In genomic region chr9:55789442-55789841, GRCm38 (mm10) we compare ENCODE assay signal across 24 mouse cellular contexts.
DNase-seq lines count a peak whose midpoint lies in the region; ATAC-seq and TF ChIP-seq lines count a peak whose summit lies in the region.
"Had no signal": no experiment of that assay in that cellular context is flagged by ENCODE, and none has a peak within 500 bp of the region (broad histone marks: within the 10 kb centered on the region; RNA-seq: fewer than 3 reads in every experiment).

No protein-coding gene starts in this region.

- H3K9me3 ChIP-seq in ES-Bruce4 (replicated peaks; ENCODE audit: control insufficient read depth, insufficient read depth, low read length, poor library complexity, severe bottlenecking) (no peaks in the 10 kb centered on the region; the same call in 1 of the 2 replicates), ES-E14 (ENCODE audit: control insufficient read depth, insufficient read depth, low read depth, low read length) (no peaks in the 10 kb centered on the region)
- H3K9me3 ChIP-seq in midbrain, embryonic 14.5 days (ENCODE audit: control insufficient read depth, low read length), result no peaks in the 10 kb centered on the region
- H3K9me3 ChIP-seq in heart, embryonic 10.5 days, result no peaks in the 10 kb centered on the region
- H3K9me3 ChIP-seq: embryonic facial prominence, embryonic 13.5 days; embryonic facial prominence, embryonic 15.5 days; forebrain, embryonic 10.5 days; forebrain, embryonic 12.5 days had no signal

- ATAC-seq in midbrain, embryonic 14.5 days (ENCODE audit: low FRiP score, low TSS enrichment), result no peak
- ATAC-seq: forebrain, embryonic 14.5 days; forebrain, embryonic 16.5 days; Patski had no signal

- H3K4me1 ChIP-seq in ES-Bruce4 (ENCODE audit: control insufficient read depth, insufficient read depth, low read length), result peaks cover 3% of the 10 kb centered on the region
- peaks cover 0 to 2% of the 10 kb centered on the region in 2 experiments; a peak in 1 of 4 replicates for H3K4me1 ChIP-seq in ES-E14 (ENCODE audit: control insufficient read depth in 2 of 2, insufficient read depth in 2 of 2, low read length in 2 of 2, poor library complexity in 1 of 2)
- H3K4me1 ChIP-seq in cerebellum, adult 2 months (ENCODE audit: control insufficient read depth, insufficient read depth, low read length), result no peaks in the 10 kb centered on the region
- no peaks in the 10 kb centered on the region for H3K4me1 ChIP-seq in midbrain, embryonic 14.5 days (ENCODE audit: control insufficient read depth, insufficient read depth, low read length)
- H3K4me1 ChIP-seq in heart, embryonic 10.5 days, result no peaks in the 10 kb centered on the region
- H3K4me1 ChIP-seq: embryonic facial prominence, embryonic 13.5 days; embryonic facial prominence, embryonic 15.5 days; forebrain, embryonic 12.5 days had no signal

- peak; percentile 84 for TF ChIP-seq EP300 in ES-Bruce4 (IDR thresholded peaks at IDR 0.05; ENCODE audit: insufficient read depth, low read depth, low read length)

- H3K27ac ChIP-seq in ES-Bruce4 (ENCODE audit: insufficient read depth, low read length) (peak overlapping the region; percentile 2), ES-E14 (ENCODE audit: insufficient read depth, low read depth, low read length, poor library complexity, severe bottlenecking) (peak overlapping the region; percentile 79; the same call in 1 of the 2 replicates)
- no peak overlapping the region for H3K27ac ChIP-seq in cerebellum, adult 2 months (ENCODE audit: insufficient read depth, low read length)
- no peak overlapping the region for H3K27ac ChIP-seq in midbrain, embryonic 14.5 days (replicated peaks; ENCODE audit: low read depth, low read length)
- H3K27ac ChIP-seq in heart, embryonic 10.5 days, result no peak overlapping the region
- H3K27ac ChIP-seq: embryonic facial prominence, embryonic 13.5 days; embryonic facial prominence, embryonic 15.5 days; forebrain, embryonic 10.5 days; forebrain, embryonic 12.5 days had no signal

- H3K9ac ChIP-seq in ES-Bruce4 (ENCODE audit: low read depth, poor library complexity, severe bottlenecking) (no peak overlapping the region), ES-E14 (ENCODE audit: insufficient read depth, low read depth, low read length, poor library complexity, severe bottlenecking) (no peak overlapping the region)
- H3K9ac ChIP-seq in midbrain, embryonic 14.5 days (replicated peaks; ENCODE audit: low read length), result no peak overlapping the region
- H3K9ac ChIP-seq: embryonic facial prominence, embryonic 13.5 days; embryonic facial prominence, embryonic 15.5 days; forebrain, embryonic 12.5 days had no signal

- DNase-seq in ES-E14 (ENCODE audit: low read depth, low spot score) (peak; percentile 7), R1 (ENCODE audit: low read depth, low spot score) (peak; percentile 72), ZHBTc4 (ENCODE audit: low read depth, low spot score) (peak; percentile 76)
- DNase-seq in kidney, adult 9 months, result no peak
- DNase-seq in cerebellum, adult 2 months, result no peak
- no peak for DNase-seq in midbrain, embryonic 14.5 days
- no peak for DNase-seq in heart, embryonic 10.5 days (ENCODE audit: low spot score)
- DNase-seq: adrenal gland, adult 2 months; adrenal gland, postnatal 10 days; adrenal gland, postnatal 25 days; cerebellum, adult 11 months; cerebellum, adult 18-20 months; cerebellum, adult 9-10 months; cerebellum, postnatal 10 days; cerebellum, postnatal 25 days had no signal

- no peak for TF ChIP-seq CTCF in ES-Bruce4 (IDR thresholded peaks at IDR 0.05; ENCODE audit: low read depth, low read length)
- no peak for TF ChIP-seq CTCF in cerebellum, adult 2 months (IDR thresholded peaks at IDR 0.05; ENCODE audit: borderline replicate concordance, insufficient read depth, low read depth, low read length)

- in situ Hi-C loops in ES-E14 (cut with MboI; ENCODE audit: low sequenced_read_pairs in 2 of 2, unreplicated experiment in 2 of 2), result no loop called here

- no peaks in the 10 kb centered on the region for H3K36me3 ChIP-seq in ES-Bruce4 (ENCODE audit: control insufficient read depth, insufficient read depth, low read length, poor library complexity, severe bottlenecking)
- no peaks in the 10 kb centered on the region for H3K36me3 ChIP-seq in ES-E14 (ENCODE audit: control insufficient read depth, insufficient read depth, low read length, poor library complexity, severe bottlenecking)
- H3K36me3 ChIP-seq in midbrain, embryonic 14.5 days (ENCODE audit: control insufficient read depth, insufficient read depth, low read length), result no peaks in the 10 kb centered on the region
- H3K36me3 ChIP-seq in heart, embryonic 10.5 days, result no peaks in the 10 kb centered on the region
- H3K36me3 ChIP-seq: embryonic facial prominence, embryonic 13.5 days; embryonic facial prominence, embryonic 15.5 days; forebrain, embryonic 10.5 days; forebrain, embryonic 12.5 days had no signal

- no peak for TF ChIP-seq POLR2A in ES-Bruce4 (IDR thresholded peaks at IDR 0.05; ENCODE audit: insufficient read depth, low read length)
- TF ChIP-seq POLR2A in cerebellum, adult 2 months (IDR thresholded peaks at IDR 0.05; ENCODE audit: borderline replicate concordance, insufficient read depth, low read length), result no peak

- no peaks in the 10 kb centered on the region for H3K27me3 ChIP-seq in ES-Bruce4 (ENCODE audit: control insufficient read depth, insufficient read depth, low read length, poor library complexity, severe bottlenecking)
- no peaks in the 10 kb centered on the region for H3K27me3 ChIP-seq in cerebellum, adult 2 months (ENCODE audit: control insufficient read depth, insufficient read depth, low read length)
- H3K27me3 ChIP-seq in midbrain, embryonic 14.5 days (ENCODE audit: control insufficient read depth, insufficient read depth, low read length), result no peaks in the 10 kb centered on the region
- H3K27me3 ChIP-seq in heart, embryonic 10.5 days (ENCODE audit: insufficient read depth, poor library complexity, severe bottlenecking), result no peaks in the 10 kb centered on the region
- H3K27me3 ChIP-seq: embryonic facial prominence, embryonic 13.5 days; embryonic facial prominence, embryonic 15.5 days; forebrain, embryonic 12.5 days; Patski had no signal

- WGBS in cerebellum, adult 2 months, result 85% methylated on average over 8 of the region's 8 CpGs
- 84% methylated on average over 8 of the region's 8 CpGs for WGBS in midbrain, embryonic 14.5 days
- 83% methylated on average over 8 of the region's 8 CpGs for WGBS in heart, embryonic 10.5 days

- H3K4me3 ChIP-seq in ES-Bruce4 (ENCODE audit: low read depth, low read length), result no peak overlapping the region
- no peak overlapping the region for H3K4me3 ChIP-seq in ES-E14 (ENCODE audit: insufficient read depth in 1 of 2, low read depth in 1 of 2, low read length in 2 of 2, poor library complexity in 1 of 2, severe bottlenecking in 1 of 2)
- no peak overlapping the region for H3K4me3 ChIP-seq in cerebellum, adult 2 months (replicated peaks; ENCODE audit: insufficient read depth, low read depth, low read length)
- no peak overlapping the region for H3K4me3 ChIP-seq in midbrain, embryonic 14.5 days (replicated peaks; ENCODE audit: low read depth, low read length)
- no peak overlapping the region for H3K4me3 ChIP-seq in heart, embryonic 10.5 days
- H3K4me3 ChIP-seq: embryonic facial prominence, embryonic 13.5 days; embryonic facial prominence, embryonic 15.5 days; erythroblast, embryonic 14.5 days; forebrain, embryonic 10.5 days; forebrain, embryonic 12.5 days had no signal

- H3K4me2 ChIP-seq in midbrain, embryonic 14.5 days (ENCODE audit: low read length), result no peak overlapping the region
- H3K4me2 ChIP-seq: embryonic facial prominence, embryonic 13.5 days; embryonic facial prominence, embryonic 15.5 days; forebrain, embryonic 12.5 days had no signal

TF ChIP-seq in ES-E14, 5 proteins besides CTCF, POLR2A, EP300 and RAD21:
- TF ChIP-seq HCFC1 (IDR thresholded peaks at IDR 0.05; ENCODE audit: borderline replicate concordance, insufficient read depth, low read length) (no peak), ZC3H11A (IDR thresholded peaks at IDR 0.05; ENCODE audit: borderline replicate concordance, low read depth, low read length) (no peak), ZNF384 (IDR thresholded peaks at IDR 0.05; ENCODE audit: low read depth, low read length) (no peak), MAFK (IDR thresholded peaks at IDR 0.05; ENCODE audit: insufficient read depth, low read depth, low read length) (no peak), CHD2 (IDR thresholded peaks at IDR 0.05; ENCODE audit: low read depth, low read length) (no peak)

Comparison
In these comparisons a context has a peak if more than half of its experiments do, and no peak if none do; other contexts are left out.
1. H3K27ac ChIP-seq: peak in ES-Bruce4 (single experiment) and ES-E14 (single experiment); none in cerebellum, adult 2 months (single experiment), midbrain, embryonic 14.5 days (single experiment) and heart, embryonic 10.5 days (single experiment).
2. DNase-seq: peak in ES-E14 (single experiment), R1 (single experiment) and ZHBTc4 (single experiment); none in kidney, adult 9 months (single experiment), cerebellum, adult 2 months (0 of 2), midbrain, embryonic 14.5 days (single experiment) and heart, embryonic 10.5 days (single experiment).